Mouse (Mus musculus): Measurements from ENCODE around the gene Rapgef3. TPM values are rescaled to one million over a fixed set of nuclear protein-coding genes. Genes with fewer than 3 reads are reported as not detected.

Gene Rapgef3
- total RNA-seq, 2 experiments from 2014 or later: 9.8 to 13.6 TPM

GRCm38 (mm10) chr15:97720026-97720675, 47.6 kb downstream of the Rapgef3 start:
- TF ChIP-seq CTCF (IDR thresholded peaks at IDR 0.05): no peak
- Histone ChIP-seq H3K4me3 (peak overlapping the region; percentile 47), H3K27ac (peak overlapping the region; percentile 82)
- intact Hi-C loops (cut with DNase I): loop anchor here (2.0 kb wide), 1 partner anchor 43 kb away; no protein-coding TSS in a partner anchor
- no peak for DNase-seq

- peak overlapping the region; percentile 82 for H3K27ac ChIP-seq
- intact Hi-C loops (cut with DNase I): loop anchor here (5.0 kb wide), 1 partner anchor 233 kb away; no protein-coding TSS in a partner anchor
- no peak for DNase-seq
- H3K4me3 ChIP-seq: peak overlapping the region; percentile 47
- TF ChIP-seq CTCF (IDR thresholded peaks at IDR 0.05): no peak
Observed at GRCm38 (mm10) chr15:97719494-97719893, 48.3 kb downstream of the Rapgef3 start.

- intact Hi-C loops (cut with DNase I): loop anchor here (1.0 to 5.0 kb wide), 2 partner anchors 58 to 234 kb away; no protein-coding TSS in a partner anchor
- no peak for TF ChIP-seq CTCF (IDR thresholded peaks at IDR 0.05)
Observed at GRCm38 (mm10) chr15:97718535-97719155, 49.1 kb downstream of the Rapgef3 start.

GRCm38 (mm10) chr15:97717861-97718534, 49.8 kb downstream of the Rapgef3 start:
- peak overlapping the region; percentile 27 for H3K4me3 ChIP-seq
- intact Hi-C loops (cut with DNase I): loop anchor here (1.0 to 5.0 kb wide), 3 partner anchors 58 to 234 kb away; no protein-coding TSS in a partner anchor

More at GRCm38 (mm10) chr15:97718535-97719155, 49.1 kb downstream of the Rapgef3 start:
- DNase-seq: no peak
- H3K27ac ChIP-seq: peak overlapping the region; percentile 82
- no peak overlapping the region; the same call in 1 of the 2 replicates for H3K4me3 ChIP-seq

GRCm38 (mm10) chr15:97716782-97717181, 51.0 kb downstream of the Rapgef3 start:
- no peak for TF ChIP-seq CTCF (IDR thresholded peaks at IDR 0.05)

More at GRCm38 (mm10) chr15:97717861-97718534, 49.8 kb downstream of the Rapgef3 start:
- peak overlapping the region; percentile 71 for H3K27ac ChIP-seq
- peak; percentile 70 for DNase-seq
- peak; percentile 90 for TF ChIP-seq CTCF (IDR thresholded peaks at IDR 0.05)

GRCm38 (mm10) chr15:97715734-97716133, 52.0 kb downstream of the Rapgef3 start:
- intact Hi-C loops (cut with DNase I): loop anchor here (2.0 to 5.0 kb wide), 2 partner anchors 135 to 237 kb away; no protein-coding TSS in a partner anchor
- Histone ChIP-seq H3K27ac (no peak overlapping the region), H3K4me3 (no peak overlapping the region)
- TF ChIP-seq CTCF (IDR thresholded peaks at IDR 0.05): no peak
- DNase-seq: no peak

More at GRCm38 (mm10) chr15:97716782-97717181, 51.0 kb downstream of the Rapgef3 start:
- no peak for DNase-seq
- intact Hi-C loops (cut with DNase I): loop anchor here (2.0 to 5.0 kb wide), 2 partner anchors 134 to 236 kb away; no protein-coding TSS in a partner anchor
- H3K4me3 ChIP-seq: no peak overlapping the region
- no peak overlapping the region for H3K27ac ChIP-seq

- intact Hi-C loops (cut with DNase I): loop anchor here (5.0 kb wide), 1 partner anchor 237 kb away; no protein-coding TSS in a partner anchor
- DNase-seq: no peak
- TF ChIP-seq CTCF (IDR thresholded peaks at IDR 0.05): no peak
- H3K27ac ChIP-seq: no peak overlapping the region
- H3K4me3 ChIP-seq: no peak overlapping the region
Observed at GRCm38 (mm10) chr15:97715083-97715482, 52.7 kb downstream of the Rapgef3 start.

GRCm38 (mm10) chr15:97712546-97712945, 55.2 kb downstream of the Rapgef3 start:
- Histone ChIP-seq H3K27ac (no peak overlapping the region), H3K4me3 (no peak overlapping the region)
- no peak for DNase-seq
- intact Hi-C loops (cut with DNase I): no loop called here
- no peak for TF ChIP-seq CTCF (IDR thresholded peaks at IDR 0.05)

GRCm38 (mm10) chr15:97710906-97711305, 56.9 kb downstream of the Rapgef3 start:
- TF ChIP-seq CTCF (IDR thresholded peaks at IDR 0.05): no peak
- no peak for DNase-seq
- intact Hi-C loops (cut with DNase I): no loop called here
- H3K27ac ChIP-seq: no peak overlapping the region
- no peak overlapping the region for H3K4me3 ChIP-seq

- peak within 1 kb of the TSS; percentile 83 for H3K27ac ChIP-seq
- DNase-seq: peak; percentile 92
- TF ChIP-seq CTCF (IDR thresholded peaks at IDR 0.05): no peak
- H3K4me3 ChIP-seq: peak within 1 kb of the TSS; percentile 97
- intact Hi-C loops (cut with DNase I): no loop called here
Observed at GRCm38 (mm10) chr15:97705211-97706050, 62.3 kb downstream of the Rapgef3 start, which contains the start of gene Rpap3. Gene Rpap3, minus strand, starts transcription at chr15:97705825.

- no peak for TF ChIP-seq CTCF (IDR thresholded peaks at IDR 0.05)
- intact Hi-C loops (cut with DNase I): no loop called here
- Histone ChIP-seq H3K4me3 (no peak overlapping the region), H3K27ac (no peak overlapping the region)
- no peak for DNase-seq
Observed at GRCm38 (mm10) chr15:97696616-97697015, 71.2 kb downstream of the Rapgef3 start.

Other genes with a start within 250 kb of the Rapgef3 start
- 10 to 100 TPM; 11.4 to 13.3 TPM for gene Rpap3, start 62.1 kb downstream of the Rapgef3 start, total RNA-seq (2021)
- gene Endou, start 36.6 kb downstream of the Rapgef3 start, total RNA-seq (2021): under 1 TPM; 0.13 to 0.22 TPM
- 10 to 100 TPM; 44.5 to 47.1 TPM for gene Slc48a1, start 10.5 kb upstream of the Rapgef3 start, total RNA-seq (2021)
- gene Hdac7, start 76.5 kb upstream of the Rapgef3 start, total RNA-seq (2021): 10 to 100 TPM; 10.2 to 11.6 TPM
- gene Vdr, start 142.7 kb upstream of the Rapgef3 start, total RNA-seq (2021): under 1 TPM in 1 of 2 experiments, not detected in 1; 0.14 TPM
- gene Tmem106c, start 196.2 kb upstream of the Rapgef3 start, total RNA-seq (2021): 1 to 10 TPM; 4.9 to 7.3 TPM
- gene Col2a1, start 236.7 kb upstream of the Rapgef3 start, total RNA-seq (2021): 1 to 10 TPM; 1.1 to 1.5 TPM